Mouse (Mus musculus) 3134 (cell line): ENCODE data around the gene Plod3.

Experiments used
- DNase-seq: peaks from one replicate; pipeline ENCODE4 v3.0.0-alpha.2; 2011; ENCODE audit warnings: low spot score; ENCODE audit not compliant: insufficient read length; ENCODE audit errors: extremely low read depth

Gene Plod3

GRCm38 (mm10) chr5:136962966-136963540, 23.8 kb upstream of the Plod3 start:
- no peak for DNase-seq

DNA sequence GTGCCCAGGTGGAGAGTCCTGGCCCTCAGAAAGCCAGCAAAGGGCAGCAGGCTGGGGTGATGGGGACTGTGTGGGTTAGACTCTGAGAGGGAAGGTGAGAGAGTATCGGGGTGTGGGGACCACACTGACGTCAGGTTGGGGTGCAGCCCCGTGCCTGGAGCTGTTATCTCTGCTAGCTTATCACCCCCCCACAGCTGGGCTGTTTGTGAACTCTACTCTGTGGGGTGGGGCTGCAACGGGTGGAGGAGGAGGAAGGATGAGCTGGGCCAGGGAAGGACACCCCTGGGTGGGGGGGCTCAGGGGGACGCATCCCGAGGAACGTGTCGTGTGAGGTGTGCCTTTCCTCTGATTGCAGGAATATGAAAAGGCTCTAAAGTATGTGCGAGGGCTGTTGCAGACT, 21.6 kb upstream of the Plod3 start:
- DNase-seq, result no peak

- DNase-seq, result no peak
Observed at GRCm38 (mm10) chr5:136965686-136966085, 21.1 kb upstream of the Plod3 start.

GRCm38 (mm10) chr5:136966331-136966730, 20.5 kb upstream of the Plod3 start, which contains the start of gene Cldn15:
TSS of gene Cldn15 (plus strand) at chr5:136966616.
- no peak for DNase-seq

GRCm38 (mm10) chr5:136966861-136967455, 19.9 kb upstream of the Plod3 start:
- DNase-seq, result no peak

- DNase-seq, result peak; percentile 54
Observed at GRCm38 (mm10) chr5:136967592-136967991, 19.2 kb upstream of the Plod3 start.

GRCm38 (mm10) chr5:136970703-136971102, 16.1 kb upstream of the Plod3 start:
- no peak for DNase-seq

DNA sequence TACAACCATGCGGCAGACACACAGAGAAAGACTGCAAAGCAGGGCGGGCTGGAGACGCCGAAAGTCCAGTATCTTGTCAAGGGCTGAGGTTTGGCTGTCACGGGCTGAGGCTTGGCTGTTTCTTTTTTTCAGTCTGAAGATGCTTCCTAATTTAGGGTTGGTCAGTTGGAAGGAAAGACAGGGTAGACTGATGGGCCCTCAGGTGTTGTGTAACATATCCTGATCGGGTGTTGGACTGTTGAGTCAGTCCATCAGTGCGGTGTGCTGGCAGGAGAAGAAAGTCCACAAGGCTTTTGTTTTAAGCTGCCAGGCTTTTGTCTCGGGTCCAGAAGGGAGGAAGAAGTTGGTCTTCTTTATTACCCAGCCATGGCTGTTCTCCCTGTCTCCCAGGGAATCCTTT, 13.1 kb upstream of the Plod3 start:
- no peak for DNase-seq

DNA sequence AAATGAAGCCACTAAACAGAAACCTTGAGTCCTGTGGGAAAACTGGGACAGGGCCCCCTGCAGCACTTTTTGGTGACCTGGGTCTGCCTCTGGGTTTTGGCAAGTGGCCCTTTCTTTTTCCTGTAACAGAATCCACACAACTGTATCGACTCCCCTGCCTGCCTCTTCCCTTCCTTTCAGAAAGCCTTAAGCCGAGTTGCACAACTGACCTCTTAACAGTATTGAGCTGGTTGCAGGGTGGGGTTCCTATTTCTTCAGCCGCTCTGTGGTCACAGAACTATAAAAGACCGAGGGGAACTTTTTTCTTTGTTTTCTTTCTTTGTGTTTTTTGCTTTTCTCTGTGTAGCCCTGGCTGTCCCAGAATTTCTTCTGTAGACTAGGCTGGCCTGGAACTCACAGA, 9.1 kb upstream of the Plod3 start:
- no peak for DNase-seq

DNA sequence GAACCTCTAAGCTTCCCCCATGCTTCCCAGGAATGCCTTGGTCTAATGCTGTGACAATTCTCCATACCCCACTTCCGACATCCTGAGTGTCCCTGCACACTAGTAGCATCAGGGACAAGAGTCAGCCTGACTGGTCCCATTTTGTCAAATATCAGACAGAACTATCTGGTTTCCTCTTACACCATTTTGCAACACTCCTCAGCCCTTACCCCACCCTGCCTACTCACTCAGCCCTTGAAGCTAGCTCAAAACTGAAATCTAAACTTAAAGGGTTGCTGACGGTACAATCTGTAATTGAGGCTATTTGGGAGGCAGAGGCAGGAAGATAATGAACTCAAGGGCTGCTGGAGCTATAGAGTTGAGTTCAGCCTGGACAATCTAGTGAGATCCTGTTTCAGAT, 7.1 kb upstream of the Plod3 start:
- no peak for DNase-seq

DNA sequence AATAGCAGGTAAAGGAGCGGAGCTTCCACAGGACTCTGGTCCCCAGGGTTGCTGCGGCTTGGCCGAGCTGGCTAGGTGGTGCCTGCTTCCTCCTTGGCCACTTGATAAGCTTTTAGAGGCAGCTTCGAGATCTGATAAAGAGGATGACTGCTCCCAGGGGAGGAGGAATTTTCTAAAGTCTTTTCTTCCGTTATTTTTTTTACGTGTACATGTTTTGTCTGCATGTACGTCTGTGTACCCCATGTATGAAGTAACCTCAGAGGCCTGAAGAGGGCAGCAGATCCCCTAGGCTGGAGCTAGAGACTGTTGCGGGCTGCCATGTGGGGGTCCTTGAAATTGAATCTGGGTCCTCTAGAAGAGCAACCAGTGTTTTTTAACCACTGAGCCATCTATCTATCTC, 5.8 kb upstream of the Plod3 start:
- DNase-seq, result no peak

DNA sequence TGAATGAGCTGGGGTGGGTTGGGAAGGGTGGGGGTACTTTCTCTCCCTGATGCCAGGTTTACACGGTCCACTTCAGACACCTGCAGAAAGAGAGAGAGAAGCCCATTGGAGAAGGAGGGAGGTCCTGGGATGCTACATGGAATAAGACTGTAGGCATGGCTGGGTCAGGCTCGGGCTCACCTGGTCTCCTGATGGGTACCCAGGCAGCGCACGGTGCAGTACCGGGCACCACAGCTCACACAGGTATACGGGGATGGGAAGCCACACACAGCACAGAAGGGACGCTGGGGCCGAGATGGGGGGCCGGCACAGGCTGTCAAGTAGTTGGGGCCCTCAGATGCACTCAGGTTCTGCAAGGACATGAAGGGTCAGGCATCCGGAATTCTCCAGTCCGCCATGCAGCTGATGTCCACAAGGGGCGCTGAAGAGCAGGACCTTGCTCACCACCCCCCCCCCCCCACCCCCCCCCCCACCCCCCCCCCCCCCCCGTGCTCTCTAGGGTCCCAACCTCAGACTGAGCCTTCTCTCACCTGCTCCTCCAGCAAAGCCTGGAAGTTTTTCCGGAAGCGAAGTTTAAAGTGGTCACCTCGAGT, 4.4 kb upstream of the Plod3 start:
- DNase-seq, result no peak

DNA sequence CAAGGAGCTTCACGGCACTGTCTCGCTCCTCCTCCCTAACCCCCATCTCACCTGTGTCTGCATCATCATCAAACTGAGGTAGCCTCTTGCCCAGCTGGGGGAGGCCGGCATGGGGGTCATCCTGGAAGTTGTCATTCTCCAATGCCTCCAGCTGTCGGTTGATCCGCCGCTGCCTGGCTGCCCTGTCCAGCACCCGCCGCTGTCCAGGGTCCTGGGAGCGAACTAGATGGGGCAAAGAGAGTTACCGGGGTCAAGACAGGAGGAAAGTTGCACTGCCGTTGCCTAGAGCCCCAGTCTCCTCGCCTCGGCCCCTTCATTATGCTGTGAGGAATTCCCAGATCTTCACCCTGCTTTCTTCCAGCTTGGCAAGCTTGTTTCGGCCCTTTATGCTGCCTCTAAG, 2.0 kb upstream of the Plod3 start:
- no peak for DNase-seq

GRCm38 (mm10) chr5:136987138-136987933, 517 bp downstream of the Plod3 start:
- DNase-seq, result peak; percentile 91

DNA sequence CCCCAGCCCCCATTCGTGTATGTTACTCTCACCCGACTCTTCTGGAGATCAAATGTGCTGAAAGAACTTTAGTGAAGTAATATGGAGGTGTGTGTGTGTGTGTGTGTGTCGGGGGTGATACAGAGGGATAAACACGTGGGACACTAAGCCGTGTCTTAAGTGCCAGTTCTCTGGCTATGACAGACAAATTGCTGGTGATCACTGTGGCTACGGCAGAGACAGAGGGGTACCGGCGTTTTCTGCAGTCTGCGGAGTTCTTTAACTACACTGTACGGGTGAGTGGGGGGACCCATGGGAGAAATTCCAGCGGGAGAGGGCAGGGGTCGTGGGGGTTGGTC, 1.1 kb downstream of the Plod3 start, which contains the start of gene Znhit1:
Gene Znhit1, minus strand, starts transcription at position 88 of the 338 bp plus-strand sequence.
- DNase-seq, result no peak

DNA sequence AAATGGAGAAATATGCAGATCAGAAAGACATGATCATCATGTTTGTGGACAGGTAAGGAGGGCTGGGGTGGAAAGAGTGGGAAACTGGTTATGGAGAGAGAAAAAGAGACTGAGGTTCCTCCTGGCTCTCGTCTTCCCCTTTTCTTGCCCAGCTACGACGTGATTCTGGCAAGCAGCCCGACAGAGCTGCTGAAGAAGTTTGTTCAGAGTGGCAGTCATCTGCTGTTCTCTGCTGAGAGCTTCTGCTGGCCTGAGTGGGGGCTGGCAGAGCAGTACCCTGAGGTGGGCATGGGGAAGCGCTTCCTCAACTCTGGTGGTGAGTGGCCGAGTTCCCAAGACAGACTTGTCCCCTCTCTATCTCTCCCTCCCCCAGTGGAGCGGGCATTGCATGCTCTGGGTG, 1.6 kb downstream of the Plod3 start:
- no peak for DNase-seq

- DNase-seq, result no peak
Observed at GRCm38 (mm10) chr5:136989801-136990200, 3.0 kb downstream of the Plod3 start.

DNA sequence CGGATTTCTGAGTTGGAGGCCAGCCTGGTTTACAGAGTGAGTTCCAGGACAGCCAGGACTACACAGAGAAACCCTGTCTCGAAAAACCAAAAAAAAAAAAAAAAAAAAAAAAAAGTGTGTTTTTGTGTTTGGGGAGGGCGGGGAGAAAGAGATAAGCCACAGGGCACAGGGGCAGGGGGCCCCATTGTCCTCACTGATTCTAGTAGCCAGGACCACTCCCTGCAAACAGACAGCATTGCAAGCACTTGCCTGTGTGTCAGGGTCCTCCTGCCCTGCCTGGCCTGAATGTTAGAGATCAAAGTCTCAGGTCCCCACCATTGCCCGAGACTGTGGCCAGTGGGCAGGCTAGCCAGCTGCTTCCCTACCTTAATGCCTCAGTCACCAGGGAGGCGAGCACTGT, 12.6 kb downstream of the Plod3 start:
- no peak for DNase-seq

GRCm38 (mm10) chr5:137000612-137001011, 13.8 kb downstream of the Plod3 start:
- no peak for DNase-seq

- no peak for DNase-seq
Observed at GRCm38 (mm10) chr5:137007276-137007675, 20.5 kb downstream of the Plod3 start.

GRCm38 (mm10) chr5:137009988-137010387, 23.2 kb downstream of the Plod3 start:
- DNase-seq, result peak; percentile 53
